Mouse (Mus musculus) heart, adult 2 months (tissue): ENCODE measurements around the gene Tmem125. TPM values are rescaled to one million over a fixed set of nuclear protein-coding genes. Genes with fewer than 3 reads are reported as not detected.

Experiments
- DNase-seq, 2 experiments: peaks; one replicate each; pipeline ENCODE4 v3.0.0; 2021
- H3K27ac ChIP-seq: fragments of 200-600 bp; 2 replicates; pipeline ENCODE4 v1.8.1; 2022
- H3K27me3 ChIP-seq: fragments of 200-500 bp; 2 replicates; pipeline ENCODE4 v1.6.1; 2012; ENCODE audit warnings: mild to moderate bottlenecking, low read length, inconsistent platforms, mixed read lengths; ENCODE audit not compliant: control insufficient read depth, insufficient read depth
- H3K36me3 ChIP-seq: fragments of 200-500 bp; 2 replicates; pipeline ENCODE4 v1.6.1; 2012; ENCODE audit warnings: low read length, inconsistent platforms; ENCODE audit not compliant: control insufficient read depth, insufficient read depth
- H3K4me1 ChIP-seq: fragments of 200-500 bp; 2 replicates; pipeline ENCODE4 v1.6.1; 2011; ENCODE audit warnings: low read length; ENCODE audit not compliant: control insufficient read depth, insufficient read depth
- H3K4me3 ChIP-seq: fragments of 200-600 bp; 2 replicates; pipeline ENCODE4 v1.8.1; 2022
- H3K79me2 ChIP-seq: fragments of 200-500 bp; replicated peaks from 2 replicates; pipeline ENCODE4 v1.6.1; 2012; ENCODE audit warnings: mild to moderate bottlenecking, inconsistent platforms, low read length, moderate library complexity, mixed read lengths; ENCODE audit not compliant: control insufficient read depth, insufficient read depth
- H3K9ac ChIP-seq: fragments of 200-500 bp; 2 replicates; pipeline ENCODE4 v1.6.1; 2012; ENCODE audit warnings: low read depth, mild to moderate bottlenecking, control low read depth, inconsistent platforms, low read length, mixed read lengths
- CTCF ChIP-seq: fragments of 200-600 bp; IDR thresholded peaks from 2 replicates; pipeline ENCODE4 v1.8.1; 2022; ENCODE audit warnings: antibody characterized with exemption, mild to moderate bottlenecking, moderate library complexity
- EP300 ChIP-seq: fragments of 200-500 bp; IDR thresholded peaks from 2 replicates; pipeline ENCODE4 v1.6.1; 2011; ENCODE audit warnings: low read depth, low read length, control low read depth; ENCODE audit not compliant: insufficient read depth
- POLR2A ChIP-seq: fragments of 200-500 bp; IDR thresholded peaks from 2 replicates; pipeline ENCODE4 v1.6.1; 2011; ENCODE audit warnings: mild to moderate bottlenecking, low read depth, low read length, control low read depth; ENCODE audit not compliant: insufficient read depth
- WGBS: fragments of 180-500 bp; shearing (Covaris S2); methylation state at CpG from one replicate; pipeline ENCODE4 v1.1.7; 2018; 5-methylcytosine and 5-hydroxymethylcytosine counted together
- intact Hi-C: fragments of 180-260 bp; cut with DNase I; formaldehyde crosslinking; loops from one replicate; pipeline ENCODE4 v1.15.1; 2025
- long read RNA-seq: library from polyadenylated mRNA; stranded (forward); transcript quantifications from one replicate; pipeline ENCODE4 v2.0.0, GENCODE M21; 2021
- polyA plus RNA-seq: library from polyadenylated mRNA; depleted of rRNA; stranded (reverse); fragments of >200 nt; gene quantifications from 2 replicates; pipeline ENCODE4 v1.2.3, GENCODE M21; 2012; rRNA removed
- total RNA-seq, 2 experiments: library from RNA; stranded (reverse); gene quantifications; 2 replicates each; pipeline ENCODE4 v1.2.3; 2021

Tmem125 gene
- not detected for total RNA-seq
- polyA plus RNA-seq: 0.44 and 0.70 TPM in 2 replicates
- long read RNA-seq: 0 reads

DNA sequence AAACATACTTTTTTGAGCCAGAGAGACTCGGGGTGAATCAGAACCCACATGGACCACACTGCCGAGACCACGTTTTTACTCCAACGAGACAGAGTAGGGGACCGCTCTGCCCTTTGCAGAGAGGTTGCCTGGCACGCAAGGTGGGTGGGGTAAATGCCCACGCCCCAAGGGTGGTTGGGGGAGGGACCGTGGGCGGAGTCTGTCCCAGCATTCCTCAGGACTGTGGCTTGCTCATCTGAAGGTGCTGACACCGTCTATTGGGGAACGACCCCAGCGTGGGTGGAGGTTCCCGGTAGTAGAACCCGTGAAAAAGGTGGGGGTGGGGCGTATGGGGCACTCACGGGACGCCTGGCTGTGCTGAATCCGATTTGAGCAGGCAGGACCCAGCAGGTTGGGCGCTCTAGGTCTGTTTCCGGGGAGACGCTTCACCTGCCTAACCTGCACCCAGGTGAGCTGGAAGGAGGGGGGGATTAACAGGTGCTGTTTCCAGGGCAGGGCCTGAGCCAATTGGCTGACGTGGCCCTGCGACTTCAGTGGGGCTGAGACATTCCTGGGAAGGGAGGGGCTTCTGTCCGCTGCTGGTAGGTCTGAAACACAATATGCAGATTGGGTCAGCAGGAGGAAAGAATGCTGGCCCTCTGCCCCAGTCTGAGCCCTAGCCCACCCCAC lies at the start of gene Tmem125:
Gene Tmem125, minus strand, starts transcription at position 453 of the 669 bp plus-strand sequence.
- intact Hi-C loops: no loop called here
- 4% methylated on average over 24 of the region's 24 CpGs for WGBS

DNA sequence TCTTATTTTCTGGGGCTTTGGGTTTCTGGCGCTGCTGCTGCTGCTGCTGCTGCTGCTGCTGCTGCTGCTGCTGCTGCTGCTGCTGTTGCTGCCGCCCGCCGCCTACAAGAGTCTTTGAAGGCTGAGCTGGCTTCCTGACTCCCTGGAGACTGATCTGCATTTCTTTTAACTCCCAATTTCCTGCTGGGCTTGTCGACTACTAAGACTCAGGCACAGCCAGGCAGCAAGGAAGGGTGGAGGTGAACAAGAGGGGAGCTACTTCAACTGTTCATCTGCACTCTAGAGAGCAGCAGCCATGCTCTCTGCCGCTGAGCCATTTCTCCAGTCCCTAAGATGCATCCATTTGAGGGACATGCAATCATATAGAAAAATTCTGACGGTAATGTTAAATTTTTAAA lies 45.9 kb upstream of the Tmem125 start:
- intact Hi-C loops: no loop called here
- Histone ChIP-seq H3K4me1 (no peaks in the 10 kb centered on the region), H3K27ac (no peak overlapping the region), H3K79me2 (no peaks in the 10 kb centered on the region), H3K36me3 (no peaks in the 10 kb centered on the region), H3K9ac (no peak overlapping the region), H3K27me3 (no peaks in the 10 kb centered on the region), H3K4me3 (no peak overlapping the region)
- DNase-seq: no peak
- TF ChIP-seq CTCF (no peak), EP300 (no peak), POLR2A (no peak)
- WGBS: 9% methylated on average over 7 of the region's 7 CpGs

More for the DNA sequence above, at the start of gene Tmem125:
- Histone ChIP-seq H3K36me3 (no peaks in the 10 kb centered on the region), H3K9ac (peak within 1 kb of the TSS; percentile 35), H3K4me1 (no peaks in the 10 kb centered on the region), H3K27me3 (no peaks in the 10 kb centered on the region; the same call in 1 of the 2 replicates), H3K27ac (no peak within 1 kb of the TSS), H3K79me2 (no peaks in the 10 kb centered on the region), H3K4me3 (peak within 1 kb of the TSS; percentile 43)
- no peak for TF ChIP-seq CTCF
- peak; percentile 50 to 54 for DNase-seq

DNA sequence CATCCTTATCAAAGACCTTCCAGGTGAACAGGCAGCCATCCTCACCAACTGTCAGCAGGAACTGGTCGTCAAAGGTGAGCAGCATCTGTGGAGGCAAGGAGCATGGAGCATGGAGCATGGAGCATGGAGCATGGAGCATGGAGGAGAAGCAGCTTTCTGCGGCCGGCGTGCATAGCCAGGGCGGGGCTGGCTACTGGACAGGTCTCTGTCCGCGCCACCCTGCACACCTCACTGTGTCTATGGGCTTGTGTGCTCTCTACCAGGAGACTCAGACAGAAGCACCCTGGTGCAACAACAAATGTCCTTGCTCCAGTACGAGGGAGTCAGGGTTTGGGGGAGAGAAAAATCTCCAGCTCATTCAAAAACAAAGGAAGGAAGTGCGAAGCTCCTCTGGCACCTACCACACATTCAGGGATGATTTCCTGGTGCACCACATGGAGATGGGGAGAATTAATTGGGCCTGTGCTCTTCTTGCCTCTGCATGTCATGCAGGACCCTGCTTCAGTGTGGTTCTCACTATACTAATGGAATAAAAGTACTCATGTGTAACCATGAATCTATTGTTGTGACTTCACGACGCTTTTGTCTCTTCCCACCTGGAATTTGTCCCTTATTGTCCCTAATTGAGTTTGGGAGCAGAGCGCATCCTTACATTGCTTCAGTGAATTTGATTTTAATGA lies 45.3 kb upstream of the Tmem125 start:
- 50% methylated on average over 12 of the region's 12 CpGs for WGBS
- H3K4me3 ChIP-seq: no peak overlapping the region
- H3K27ac ChIP-seq: no peak overlapping the region
- no peaks in the 10 kb centered on the region for H3K79me2 ChIP-seq
- intact Hi-C loops: no loop called here
- H3K9ac ChIP-seq: no peak overlapping the region
- H3K4me1 ChIP-seq: no peaks in the 10 kb centered on the region
- no peak for DNase-seq
- no peaks in the 10 kb centered on the region for H3K36me3 ChIP-seq
- H3K27me3 ChIP-seq: no peaks in the 10 kb centered on the region
- no peak for TF ChIP-seq EP300

DNA sequence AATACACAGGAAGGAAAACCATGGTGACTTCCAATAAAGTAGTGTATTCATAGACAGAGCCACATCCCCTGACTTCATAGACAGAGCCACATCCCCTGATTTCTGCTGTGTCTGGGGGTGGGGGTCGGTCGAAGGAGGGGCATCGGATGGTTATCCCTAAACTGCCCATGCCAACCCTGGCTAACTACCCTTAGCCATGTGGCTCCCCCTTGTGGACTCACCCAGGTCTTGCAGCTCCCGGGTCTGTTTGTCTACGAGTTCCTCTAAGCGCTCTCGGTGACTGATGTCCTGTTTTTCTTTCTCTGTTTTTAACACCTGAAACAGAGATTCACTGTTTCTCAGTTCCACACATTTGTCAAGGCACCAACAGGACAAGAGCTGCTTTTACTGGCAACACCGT lies 38.8 kb upstream of the Tmem125 start:
- Histone ChIP-seq H3K36me3 (no peaks in the 10 kb centered on the region), H3K9ac (no peak overlapping the region), H3K27me3 (no peaks in the 10 kb centered on the region; the same call in 1 of the 2 replicates), H3K27ac (no peak overlapping the region), H3K4me3 (no peak overlapping the region), H3K79me2 (no peaks in the 10 kb centered on the region), H3K4me1 (no peaks in the 10 kb centered on the region)
- DNase-seq: no peak
- intact Hi-C loops: no loop called here
- peak; percentile 13; the same call in 1 of the 2 replicates for TF ChIP-seq CTCF
- TF ChIP-seq POLR2A: no peak
- 95% methylated on average over 8 of the region's 8 CpGs for WGBS

DNA sequence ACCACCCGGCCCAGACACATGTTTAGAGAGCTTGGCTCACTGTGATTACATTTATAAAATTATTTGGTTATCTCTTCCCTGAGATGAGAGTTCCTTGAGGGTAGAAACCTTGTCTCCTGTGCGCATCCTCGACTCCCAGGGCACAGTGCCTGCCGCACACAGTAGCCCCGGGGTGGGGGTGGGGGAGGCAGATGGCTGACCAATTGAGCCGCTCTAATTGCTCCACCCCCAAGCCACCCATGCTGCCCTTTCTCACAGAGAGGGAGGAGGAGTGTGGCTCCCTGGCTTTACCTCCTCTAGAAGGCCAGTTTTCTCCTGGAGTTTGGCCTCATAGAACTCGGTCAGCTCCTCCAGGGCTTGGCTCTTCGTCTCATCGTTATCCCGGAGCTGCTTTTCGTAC lies 37.7 kb upstream of the Tmem125 start:
- no peaks in the 10 kb centered on the region; the same call in 1 of the 2 replicates for H3K27me3 ChIP-seq
- WGBS: 51% methylated on average over 11 of the region's 11 CpGs
- H3K27ac ChIP-seq: no peak overlapping the region
- H3K4me3 ChIP-seq: no peak overlapping the region
- TF ChIP-seq POLR2A (no peak), EP300 (no peak), CTCF (no peak)
- H3K4me1 ChIP-seq: no peaks in the 10 kb centered on the region
- H3K9ac ChIP-seq: no peak overlapping the region
- no peak for DNase-seq
- H3K36me3 ChIP-seq: no peaks in the 10 kb centered on the region
- no peaks in the 10 kb centered on the region for H3K79me2 ChIP-seq
- intact Hi-C loops: no loop called here

GRCm38 (mm10) chr4:118579313-118579712 lies 35.5 kb upstream of the Tmem125 start:
- 40% methylated on average over 13 of the region's 13 CpGs for WGBS

More at GRCm38 (mm10) chr4:118579313-118579712, 35.5 kb upstream of the Tmem125 start:
- Histone ChIP-seq H3K27ac (no peak overlapping the region), H3K79me2 (no peaks in the 10 kb centered on the region), H3K4me1 (no peaks in the 10 kb centered on the region), H3K4me3 (no peak overlapping the region), H3K36me3 (no peaks in the 10 kb centered on the region), H3K27me3 (no peaks in the 10 kb centered on the region; the same call in 1 of the 2 replicates), H3K9ac (no peak overlapping the region)
- intact Hi-C loops: loop anchor here (2.0 kb wide), 1 partner anchor 409 kb away; no protein-coding TSS in a partner anchor
- TF ChIP-seq CTCF (peak; percentile 60), POLR2A (no peak)
- no peak for DNase-seq
